Mouse (Mus musculus): ENCODE data around the gene Ptpn1. TPM values are rescaled to one million over a fixed set of nuclear protein-coding genes. Genes with fewer than 3 reads are reported as not detected.

Gene Ptpn1
- polyA plus RNA-seq, 1 experiment from 2014 or later, result 59.5 TPM

DNA sequence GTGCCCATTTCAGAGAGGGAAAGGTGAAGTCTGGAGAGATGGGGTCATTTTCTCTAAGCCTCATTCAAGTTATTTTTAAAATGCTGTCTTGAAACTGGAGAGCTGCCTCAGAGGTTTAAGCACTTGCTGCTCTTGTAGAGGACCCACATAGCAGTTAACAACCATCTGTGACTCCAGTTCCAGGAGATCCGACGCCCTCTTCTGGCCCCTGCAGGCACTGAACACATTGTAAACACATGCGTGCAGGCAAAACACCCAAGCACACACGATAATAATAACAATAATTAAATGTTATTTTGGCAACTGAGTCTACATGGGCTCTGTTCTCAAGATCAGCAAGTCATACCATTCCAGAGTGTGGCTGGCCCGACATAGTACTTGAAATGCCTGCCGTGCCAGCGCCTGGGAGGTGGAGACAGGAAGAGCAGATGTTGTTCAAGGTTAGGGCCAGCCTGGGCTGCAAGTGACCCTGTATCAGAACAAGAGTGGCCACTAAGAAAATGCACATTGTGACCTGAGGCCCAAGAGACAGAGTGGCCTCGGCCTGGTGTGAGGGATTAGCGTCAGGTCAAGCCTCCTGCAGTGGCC, 29.6 kb upstream of the Ptpn1 start:
- Histone ChIP-seq H3K4me1 (replicated peaks) (peaks cover 21% of the 10 kb centered on the region), H3K36me3 (no peaks in the 10 kb centered on the region), H3K4me2 (no peak overlapping the region), H3K9me3 (replicated peaks) (no peaks in the 10 kb centered on the region), H3K27me3 (replicated peaks) (peaks cover 8% of the 10 kb centered on the region), H3K27ac (ENCODE audit: poor library complexity, severe bottlenecking) (no peak overlapping the region), H3K9ac (no peak overlapping the region), H3K4me3 (no peak overlapping the region)
- WGBS, result 56% methylated on average over 9 of the region's 9 CpGs
- ATAC-seq (ENCODE audit: insufficient number of reproducible peaks, low FRiP score), result no peak

DNA sequence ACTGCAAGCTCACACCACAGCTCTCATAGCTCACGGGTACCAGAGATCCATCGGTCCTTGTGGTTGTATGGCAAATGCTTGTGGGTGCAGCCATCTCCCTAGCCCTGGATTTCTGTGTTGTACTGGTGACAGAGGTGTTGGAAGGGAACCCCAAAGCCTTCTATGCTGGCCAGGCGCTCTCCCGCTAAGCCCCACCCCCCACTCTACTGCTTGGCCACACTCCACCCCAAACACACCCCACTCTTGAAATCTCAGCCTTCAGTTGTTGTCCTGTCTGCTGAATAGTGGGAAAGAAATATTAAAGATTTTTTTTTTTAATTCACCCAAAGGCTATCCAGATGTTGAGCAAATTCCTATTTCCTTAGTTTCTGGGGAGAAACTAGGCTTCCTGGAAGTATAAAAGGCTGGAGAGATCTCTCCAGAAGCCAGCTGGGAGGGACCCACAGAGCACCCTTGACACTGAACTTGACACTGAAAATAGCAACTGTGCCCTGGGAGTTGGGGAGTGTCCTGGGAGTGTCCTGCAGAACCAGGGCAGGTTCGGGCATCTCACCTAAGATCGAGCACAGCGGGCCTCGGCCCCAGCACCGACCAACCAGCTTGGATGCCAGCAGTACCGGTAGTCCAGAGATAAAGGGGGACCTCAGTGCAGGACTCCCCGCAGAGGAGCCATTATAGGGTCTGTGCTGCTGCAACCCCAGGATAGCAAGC, 28.5 kb upstream of the Ptpn1 start:
- no peak overlapping the region for H3K4me3 ChIP-seq
- no peaks in the 10 kb centered on the region for H3K9me3 ChIP-seq (replicated peaks)
- no peak overlapping the region for H3K27ac ChIP-seq (ENCODE audit: poor library complexity, severe bottlenecking)
- H3K27me3 ChIP-seq (replicated peaks), result peaks cover 6% of the 10 kb centered on the region
- H3K4me1 ChIP-seq (replicated peaks), result peaks cover 21% of the 10 kb centered on the region
- H3K36me3 ChIP-seq, result no peaks in the 10 kb centered on the region
- WGBS, result 79% methylated on average over 11 of the region's 11 CpGs
- H3K4me2 ChIP-seq, result no peak overlapping the region
- no peak overlapping the region for H3K9ac ChIP-seq
- no peak for ATAC-seq (ENCODE audit: insufficient number of reproducible peaks, low FRiP score)

DNA sequence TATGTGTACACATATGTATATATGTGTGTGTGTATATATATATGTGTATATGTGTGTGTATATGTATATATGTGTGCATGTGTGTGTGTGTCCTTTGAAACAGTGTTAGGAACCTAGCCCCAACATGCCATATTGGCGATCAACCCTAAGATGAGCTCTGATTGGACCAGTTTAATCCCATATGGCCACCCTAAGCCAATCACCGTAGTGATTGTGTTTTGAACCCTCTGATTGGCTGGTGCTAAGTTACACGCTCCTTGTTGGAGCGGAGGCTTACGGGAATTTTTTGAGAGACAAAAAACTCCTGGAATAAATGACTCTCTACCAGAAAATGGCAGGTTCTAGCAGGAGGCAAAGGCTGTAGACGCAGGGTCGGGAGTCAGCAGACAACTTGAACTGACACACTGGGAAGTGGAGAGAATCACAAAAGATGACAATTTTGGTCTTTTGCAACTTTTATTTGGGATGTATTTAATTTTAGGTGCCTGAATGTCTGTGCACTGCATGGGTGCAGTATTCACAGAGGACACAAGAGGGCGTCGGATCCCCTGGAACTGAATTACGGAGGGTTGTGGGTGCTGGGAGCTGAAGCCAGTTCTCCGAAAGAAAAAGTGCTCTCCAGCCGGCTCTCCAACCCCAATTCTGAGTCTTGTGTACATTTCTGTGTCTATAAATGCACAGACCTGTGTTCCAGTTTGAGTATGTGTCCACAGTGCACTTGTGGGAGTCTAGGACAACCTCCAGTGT, 27.1 kb upstream of the Ptpn1 start:
- no peak overlapping the region for H3K9ac ChIP-seq
- no peak overlapping the region for H3K4me2 ChIP-seq
- peaks cover 6% of the 10 kb centered on the region for H3K27me3 ChIP-seq (replicated peaks)
- no peak for ATAC-seq (ENCODE audit: insufficient number of reproducible peaks, low FRiP score)
- WGBS, result 80% methylated on average over 12 of the region's 12 CpGs
- H3K36me3 ChIP-seq, result no peaks in the 10 kb centered on the region
- peaks cover 17% of the 10 kb centered on the region for H3K4me1 ChIP-seq (replicated peaks)
- no peak overlapping the region for H3K4me3 ChIP-seq
- H3K9me3 ChIP-seq (replicated peaks), result no peaks in the 10 kb centered on the region
- H3K27ac ChIP-seq (ENCODE audit: poor library complexity, severe bottlenecking), result no peak overlapping the region

DNA sequence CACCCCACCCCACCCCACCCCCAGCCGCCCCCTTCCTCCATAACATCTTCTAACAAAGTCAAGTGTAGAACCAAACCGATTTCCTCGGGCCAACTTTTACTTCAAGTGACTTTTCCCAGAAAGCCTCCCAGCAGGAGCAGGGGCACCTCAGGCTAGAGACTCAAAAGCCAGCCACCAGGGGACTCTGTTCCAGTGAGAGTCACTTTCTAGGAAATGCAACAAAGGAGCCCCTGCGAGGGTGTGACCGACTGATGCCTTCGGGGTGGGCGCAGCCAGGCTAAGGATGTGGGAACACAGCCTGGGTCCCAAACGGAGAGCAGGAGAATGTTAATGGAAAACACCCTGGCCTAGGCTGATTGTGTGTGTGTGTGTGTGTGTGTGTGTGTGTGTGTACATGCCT, 26.3 kb upstream of the Ptpn1 start:
- WGBS, result 58% methylated on average over 8 of the region's 8 CpGs
- peaks cover 6% of the 10 kb centered on the region for H3K27me3 ChIP-seq (replicated peaks)
- ATAC-seq (ENCODE audit: insufficient number of reproducible peaks, low FRiP score), result no peak

DNA sequence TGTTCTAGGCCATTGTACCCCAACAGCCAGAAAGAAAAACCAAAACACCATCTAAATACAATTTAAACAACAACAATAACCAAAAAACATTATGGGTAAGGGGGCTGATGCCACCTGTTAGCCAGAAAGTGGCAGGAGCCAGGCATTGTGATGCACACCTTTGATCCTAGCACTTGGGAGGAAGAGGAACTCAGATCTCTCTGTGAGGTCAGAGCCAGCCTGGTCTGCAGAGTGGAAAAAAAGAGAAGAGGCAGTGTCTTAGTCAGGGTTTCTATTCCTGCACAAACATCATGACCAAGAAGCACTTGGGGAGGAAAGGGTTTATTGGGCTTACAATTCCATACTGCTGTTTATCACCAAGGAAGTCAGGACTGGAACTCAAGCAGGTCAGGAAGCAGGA, 25.1 kb upstream of the Ptpn1 start:
- no peak overlapping the region for H3K4me2 ChIP-seq
- 0 out of 2 replicates have a peak, but pooled peaks cover 5% of the 10 kb centered on the region for H3K4me1 ChIP-seq (replicated peaks)
- no peak for ATAC-seq (ENCODE audit: insufficient number of reproducible peaks, low FRiP score)
- H3K9me3 ChIP-seq (replicated peaks), result no peaks in the 10 kb centered on the region
- H3K27ac ChIP-seq (ENCODE audit: poor library complexity, severe bottlenecking), result no peak overlapping the region
- H3K27me3 ChIP-seq (replicated peaks), result no peaks in the 10 kb centered on the region
- H3K4me3 ChIP-seq, result no peak overlapping the region
- no peaks in the 10 kb centered on the region for H3K36me3 ChIP-seq
- H3K9ac ChIP-seq, result no peak overlapping the region

More for the DNA sequence above, 26.3 kb upstream of the Ptpn1 start:
- H3K4me2 ChIP-seq, result no peak overlapping the region
- peaks cover 9% of the 10 kb centered on the region for H3K4me1 ChIP-seq (replicated peaks)
- no peaks in the 10 kb centered on the region for H3K9me3 ChIP-seq (replicated peaks)
- no peak overlapping the region for H3K9ac ChIP-seq
- no peak overlapping the region for H3K4me3 ChIP-seq
- no peaks in the 10 kb centered on the region for H3K36me3 ChIP-seq
- H3K27ac ChIP-seq (ENCODE audit: poor library complexity, severe bottlenecking), result no peak overlapping the region

DNA sequence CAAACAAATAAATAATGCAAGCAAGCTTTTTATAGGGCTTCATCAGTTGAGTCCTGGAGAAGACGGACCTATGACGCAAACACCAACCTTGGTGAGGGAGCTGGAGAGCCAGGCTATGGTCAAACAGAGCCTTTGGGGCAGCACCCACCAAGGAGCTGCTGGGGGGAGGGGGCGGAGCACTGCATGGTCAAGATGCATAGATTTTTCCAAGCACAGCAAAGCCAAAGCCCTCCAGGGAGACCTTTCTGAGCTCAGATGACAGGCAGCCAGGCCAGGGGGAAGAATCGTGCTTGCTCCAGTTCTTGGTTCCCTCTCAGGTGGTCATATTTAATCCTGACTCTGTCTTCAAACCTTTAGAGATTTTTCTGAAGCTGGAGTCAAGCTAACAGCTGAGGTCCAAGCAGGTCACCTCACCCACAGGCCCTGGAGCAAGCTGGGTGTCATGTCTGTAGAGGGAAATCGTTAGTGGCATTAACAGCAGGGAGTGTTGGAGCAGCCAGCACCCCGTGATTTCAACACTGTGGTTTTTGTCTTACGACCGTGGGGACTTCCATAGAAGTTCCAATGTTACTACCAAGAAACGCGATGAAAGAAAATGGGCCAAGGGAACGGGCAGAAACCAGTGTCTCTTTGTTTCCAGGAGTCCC, 22.2 kb upstream of the Ptpn1 start:
- no peak overlapping the region for H3K4me2 ChIP-seq
- WGBS, result 73% methylated on average over 11 of the region's 11 CpGs
- ATAC-seq (ENCODE audit: insufficient number of reproducible peaks, low FRiP score), result no peak
- no peaks in the 10 kb centered on the region for H3K4me1 ChIP-seq (replicated peaks)
- H3K36me3 ChIP-seq, result no peaks in the 10 kb centered on the region
- no peaks in the 10 kb centered on the region for H3K27me3 ChIP-seq (replicated peaks)
- H3K9ac ChIP-seq, result no peak overlapping the region
- no peak overlapping the region for H3K4me3 ChIP-seq
- H3K27ac ChIP-seq (ENCODE audit: poor library complexity, severe bottlenecking), result no peak overlapping the region
- peaks cover 11% of the 10 kb centered on the region; the same call in 1 of the 2 replicates for H3K9me3 ChIP-seq (replicated peaks)

DNA sequence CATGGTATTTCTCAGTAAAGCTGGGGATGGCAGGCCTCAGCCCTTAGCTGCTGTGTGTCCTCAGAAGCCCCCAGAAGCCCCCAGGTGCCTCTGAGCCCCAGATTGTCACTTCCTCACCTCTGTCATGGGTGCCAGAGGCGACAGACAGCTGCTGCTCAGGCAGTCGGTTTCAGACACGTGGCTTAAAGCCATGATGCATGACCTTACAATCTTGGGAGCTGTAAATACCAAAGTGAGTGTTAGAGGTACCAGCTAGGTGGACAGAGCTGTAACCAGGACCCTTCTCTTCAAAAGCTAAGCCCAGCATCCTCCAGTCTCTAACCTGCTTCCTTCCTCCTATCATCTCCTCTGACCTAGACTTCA, 21.7 kb upstream of the Ptpn1 start:
- no peak overlapping the region for H3K4me3 ChIP-seq
- no peak overlapping the region for H3K4me2 ChIP-seq
- no peaks in the 10 kb centered on the region for H3K27me3 ChIP-seq (replicated peaks)
- no peak overlapping the region for H3K27ac ChIP-seq (ENCODE audit: poor library complexity, severe bottlenecking)
- H3K4me1 ChIP-seq (replicated peaks), result no peaks in the 10 kb centered on the region
- no peak for ATAC-seq (ENCODE audit: insufficient number of reproducible peaks, low FRiP score)
- no peak overlapping the region for H3K9ac ChIP-seq
- no peaks in the 10 kb centered on the region for H3K36me3 ChIP-seq
- peaks cover 11% of the 10 kb centered on the region; the same call in 1 of the 2 replicates for H3K9me3 ChIP-seq (replicated peaks)
- 51% methylated on average over 3 of the region's 3 CpGs for WGBS

DNA sequence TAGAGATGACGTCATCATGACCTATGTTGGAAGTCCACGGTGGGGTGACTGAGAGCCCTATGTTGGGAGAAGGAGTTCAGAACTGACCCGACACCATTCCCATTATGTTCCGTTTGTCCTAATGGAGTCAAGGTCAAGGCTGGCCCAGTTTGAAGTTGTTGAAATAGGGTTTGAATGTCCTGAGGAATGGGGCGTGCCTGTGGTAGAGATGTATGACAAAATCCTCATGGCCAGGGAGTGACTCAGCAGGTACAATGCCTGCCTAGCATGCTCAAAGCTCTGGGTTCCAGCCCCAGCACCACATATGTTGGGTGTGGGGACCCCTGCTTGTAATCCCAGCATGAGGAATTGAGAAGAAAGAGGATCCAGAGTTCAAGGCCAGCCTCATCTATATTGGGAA, 20.3 kb upstream of the Ptpn1 start:
- no peak overlapping the region for H3K27ac ChIP-seq (ENCODE audit: poor library complexity, severe bottlenecking)
- H3K9me3 ChIP-seq (replicated peaks), result peaks cover 11% of the 10 kb centered on the region; the same call in 1 of the 2 replicates
- 87% methylated on average over 5 of the region's 5 CpGs for WGBS
- no peak overlapping the region for H3K4me2 ChIP-seq
- H3K27me3 ChIP-seq (replicated peaks), result no peaks in the 10 kb centered on the region
- ATAC-seq (ENCODE audit: insufficient number of reproducible peaks, low FRiP score), result no peak
- H3K9ac ChIP-seq, result no peak overlapping the region
- H3K4me1 ChIP-seq (replicated peaks), result no peaks in the 10 kb centered on the region
- H3K36me3 ChIP-seq, result no peaks in the 10 kb centered on the region
- no peak overlapping the region for H3K4me3 ChIP-seq

DNA sequence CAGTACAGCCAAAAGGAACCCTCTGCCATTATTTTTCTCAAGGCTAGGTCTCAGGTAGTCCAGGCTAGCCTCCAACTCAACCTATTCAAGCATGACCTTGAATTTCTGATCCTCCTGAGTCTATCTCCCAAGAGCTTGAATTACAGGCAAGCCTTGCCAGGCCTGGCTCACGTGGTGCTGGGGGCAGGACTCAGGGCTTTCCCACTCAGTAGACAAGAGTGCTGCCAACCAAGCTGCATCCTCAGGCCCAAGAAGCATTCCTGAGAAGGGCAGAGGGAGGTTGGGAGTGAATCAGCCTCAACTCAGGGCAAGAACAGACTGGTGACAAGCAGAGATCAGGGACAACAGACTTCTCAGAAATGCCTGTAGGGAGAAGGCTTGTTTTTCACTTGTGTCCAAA, 12.8 kb upstream of the Ptpn1 start:
- no peaks in the 10 kb centered on the region for H3K27me3 ChIP-seq (replicated peaks)
- peaks cover 10% of the 10 kb centered on the region for H3K4me1 ChIP-seq (replicated peaks)
- ATAC-seq (ENCODE audit: insufficient number of reproducible peaks, low FRiP score), result no peak
- H3K4me2 ChIP-seq, result no peak overlapping the region
- no peaks in the 10 kb centered on the region for H3K36me3 ChIP-seq
- no peak overlapping the region for H3K27ac ChIP-seq (ENCODE audit: poor library complexity, severe bottlenecking)
- WGBS, result 65% methylated on average over 1 of the region's 1 CpGs
- no peaks in the 10 kb centered on the region for H3K9me3 ChIP-seq (replicated peaks)
- H3K9ac ChIP-seq, result no peak overlapping the region
- H3K4me3 ChIP-seq, result no peak overlapping the region

DNA sequence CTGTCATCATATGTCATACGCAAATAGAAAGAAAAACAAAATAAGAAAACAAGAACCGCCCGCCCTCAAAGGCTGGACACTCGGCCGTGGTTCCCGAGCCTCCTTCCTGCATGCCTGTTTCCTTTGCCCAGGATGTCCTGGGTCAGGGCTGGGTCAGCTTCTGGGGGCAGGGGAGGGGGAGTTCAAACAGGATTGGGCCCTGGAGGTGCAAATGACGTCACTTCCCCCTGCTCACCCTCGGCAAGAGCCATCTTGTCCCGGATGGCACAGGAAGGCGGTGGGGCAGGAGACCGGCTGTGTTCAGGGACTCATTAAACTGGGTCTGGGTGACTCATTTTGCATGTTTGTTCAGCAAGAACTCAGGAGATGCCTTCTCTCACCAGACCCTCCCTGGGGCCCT, 11.8 kb upstream of the Ptpn1 start:
- Histone ChIP-seq H3K27ac (ENCODE audit: poor library complexity, severe bottlenecking) (no peak overlapping the region), H3K9ac (no peak overlapping the region)

DNA sequence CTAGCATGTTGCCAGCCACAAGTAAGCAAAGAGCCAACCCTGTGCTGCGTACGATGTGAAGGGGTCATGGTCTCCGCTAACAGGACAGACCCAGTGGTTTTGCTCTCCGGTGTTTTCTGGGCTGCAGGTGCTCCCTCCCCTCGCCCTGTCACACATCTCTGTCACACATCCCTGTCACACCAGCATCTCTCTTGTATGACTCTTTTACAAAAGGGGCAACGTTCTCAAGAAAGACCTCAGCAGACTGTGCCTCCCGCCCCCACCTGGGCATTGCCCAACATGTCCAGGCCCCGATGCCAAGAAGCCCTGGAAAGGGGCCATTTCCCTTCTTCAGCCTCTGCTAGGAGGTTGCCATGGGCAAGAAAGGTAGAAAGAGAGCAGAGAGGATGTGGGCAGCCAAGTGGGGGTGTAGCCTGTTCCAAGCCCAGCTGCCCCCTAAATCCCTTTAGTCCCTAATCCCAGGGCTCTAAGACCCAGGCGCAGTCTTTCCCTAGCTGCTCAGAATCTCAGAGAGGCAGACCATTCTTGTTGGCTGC, 10.8 kb upstream of the Ptpn1 start:
- Histone ChIP-seq H3K27ac (ENCODE audit: poor library complexity, severe bottlenecking) (no peak overlapping the region), H3K36me3 (no peaks in the 10 kb centered on the region), H3K4me3 (no peak overlapping the region), H3K4me1 (replicated peaks) (peaks cover 16% of the 10 kb centered on the region), H3K27me3 (replicated peaks) (no peaks in the 10 kb centered on the region), H3K9ac (no peak overlapping the region), H3K4me2 (no peak overlapping the region), H3K9me3 (replicated peaks) (no peaks in the 10 kb centered on the region)
- 85% methylated on average over 9 of the region's 9 CpGs for WGBS
- no peak for ATAC-seq (ENCODE audit: insufficient number of reproducible peaks, low FRiP score)

More for the DNA sequence above, 11.8 kb upstream of the Ptpn1 start:
- no peaks in the 10 kb centered on the region for H3K27me3 ChIP-seq (replicated peaks)
- WGBS, result 54% methylated on average over 11 of the region's 11 CpGs
- H3K4me2 ChIP-seq, result no peak overlapping the region
- H3K36me3 ChIP-seq, result no peaks in the 10 kb centered on the region
- no peak for ATAC-seq (ENCODE audit: insufficient number of reproducible peaks, low FRiP score)
- no peaks in the 10 kb centered on the region for H3K9me3 ChIP-seq (replicated peaks)
- no peak overlapping the region for H3K4me3 ChIP-seq
- H3K4me1 ChIP-seq (replicated peaks), result peaks cover 10% of the 10 kb centered on the region
